Mouse (Mus musculus) MEL (cell line): ENCODE data around the gene Grhl1.

Experiments
- CHD1 ChIP-seq: IDR thresholded peaks from 2 replicates; pipeline ENCODE4 v1.6.1; 2012; ENCODE audit warnings: low read depth, mild to moderate bottlenecking, inconsistent platforms, low read length, improper control_type of control experiment
- CTCF ChIP-seq, 3 experiments: IDR thresholded peaks in 2 of 3; conservative IDR thresholded peaks in 1 of 3; 2 replicates each; pipeline ENCODE4 v1.5.1; 2011 to 2012; ENCODE audit warnings: low read length in 3 of 3, low read depth in 2 of 3, mild to moderate bottlenecking in 2 of 3, improper control_type of control experiment in 1 of 3, inconsistent platforms in 1 of 3, mixed read lengths in 1 of 3, moderate library complexity in 1 of 3; ENCODE audit not compliant: control insufficient read depth in 1 of 3, insufficient read depth in 1 of 3, poor library complexity in 1 of 3, severe bottlenecking in 1 of 3
- EP300 ChIP-seq, 2 experiments: IDR thresholded peaks; 2 replicates each; pipeline ENCODE4 v1.6.1; 2011; ENCODE audit warnings: improper control_type of control experiment in 2 of 2, low read length in 2 of 2, low read depth in 1 of 2, mild to moderate bottlenecking in 1 of 2
- GATA1 ChIP-seq: IDR thresholded peaks from 2 replicates; pipeline ENCODE4 v1.6.1; 2011; ENCODE audit warnings: low read depth, low read length, improper control_type of control experiment
- HCFC1 ChIP-seq: IDR thresholded peaks from 2 replicates; pipeline ENCODE4 v1.6.1; 2012; ENCODE audit warnings: low read depth, mild to moderate bottlenecking, inconsistent platforms, low read length, improper control_type of control experiment, moderate library complexity
- JUND ChIP-seq: IDR thresholded peaks from 2 replicates; pipeline ENCODE4 v1.6.1; 2011; ENCODE audit warnings: low read depth, mild to moderate bottlenecking, improper control_type of control experiment, low read length
- KAT2A ChIP-seq: conservative IDR thresholded peaks from 2 replicates; pipeline ENCODE4 v1.6.1; 2012; ENCODE audit warnings: low read depth, low read length, improper control_type of control experiment, inconsistent platforms
- NRF1 ChIP-seq: IDR thresholded peaks from 2 replicates; pipeline ENCODE4 v1.6.1; 2014; ENCODE audit warnings: low read depth, mild to moderate bottlenecking, inconsistent platforms, low read length, improper control_type of control experiment, moderate library complexity; ENCODE audit not compliant: poor library complexity, insufficient read depth, severe bottlenecking
- POLR2A ChIP-seq, 2 experiments: IDR thresholded peaks; 2 replicates each; pipeline ENCODE4 v1.6.1; 2011 to 2012; ENCODE audit warnings: low read length in 2 of 2, mild to moderate bottlenecking in 2 of 2, control low read depth in 1 of 2, improper control_type of control experiment in 1 of 2, low read depth in 1 of 2, moderate library complexity in 1 of 2; ENCODE audit not compliant: control insufficient read depth in 1 of 2, insufficient read depth in 1 of 2, poor library complexity in 1 of 2
- RCOR1 ChIP-seq: IDR thresholded peaks from 2 replicates; pipeline ENCODE4 v1.6.1; 2012; ENCODE audit warnings: low read depth, mild to moderate bottlenecking, inconsistent platforms, low read length, improper control_type of control experiment
- TAL1 ChIP-seq: IDR thresholded peaks from 2 replicates; pipeline ENCODE4 v1.6.1; 2012; ENCODE audit warnings: mild to moderate bottlenecking, inconsistent platforms, low read length, moderate library complexity, mixed read lengths
- ZMIZ1 ChIP-seq: IDR thresholded peaks from 2 replicates; pipeline ENCODE4 v1.6.1; 2012; ENCODE audit warnings: low read depth, mild to moderate bottlenecking, inconsistent platforms, low read length, improper control_type of control experiment, moderate library complexity
- ZNF384 ChIP-seq: IDR thresholded peaks from 2 replicates; pipeline ENCODE4 v1.6.1; 2012; ENCODE audit warnings: low read depth, mild to moderate bottlenecking, inconsistent platforms, low read length, improper control_type of control experiment

DNA sequence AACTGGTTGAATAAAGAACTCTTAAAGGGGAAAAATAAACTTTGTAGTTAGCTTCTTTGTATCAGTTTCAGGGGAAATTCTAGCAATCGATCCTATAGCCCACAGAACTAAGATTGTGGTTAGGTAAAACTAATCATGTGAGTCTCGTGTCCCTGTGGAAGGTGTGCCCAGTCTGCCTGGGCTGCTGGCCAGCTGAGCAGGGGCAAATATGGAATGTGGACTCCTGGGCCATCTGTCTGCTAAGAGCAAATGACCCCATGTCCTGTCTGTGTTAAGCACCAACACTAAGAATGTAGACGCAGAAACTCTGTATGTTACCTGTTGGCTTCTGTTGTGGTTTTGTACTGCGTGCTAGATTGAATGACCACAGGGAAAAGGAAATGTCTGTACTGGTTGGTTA lies 89.0 kb downstream of the Grhl1 start:
- TF ChIP-seq ZNF384 (no peak), TAL1 (no peak), CTCF (IDR thresholded peaks at IDR 0.05 in 2 of 3, conservative IDR thresholded peaks at IDR 0.05 in 1 of 3; ENCODE audit: control insufficient read depth in 1 of 3, insufficient read depth in 1 of 3, low read depth in 2 of 3, low read length in 3 of 3, poor library complexity in 1 of 3, severe bottlenecking in 1 of 3) (no peak), RCOR1 (no peak), HCFC1 (no peak), POLR2A (IDR thresholded peaks at IDR 0.05; ENCODE audit: control insufficient read depth in 1 of 2, insufficient read depth in 1 of 2, low read depth in 1 of 2, low read length in 2 of 2, poor library complexity in 1 of 2) (no peak), CHD1 (no peak), JUND (no peak), ZMIZ1 (no peak), KAT2A (no peak), NRF1 (no peak), GATA1 (no peak), EP300 (IDR thresholded peaks at IDR 0.05; ENCODE audit: low read depth in 1 of 2, low read length in 2 of 2) (no peak)
